Mouse (Mus musculus) thymus, adult 2 months (tissue): Measurements from ENCODE around the gene Gstt3. TPM values are rescaled to one million over a fixed set of nuclear protein-coding genes. Genes with fewer than 3 reads are reported as not detected.
A peak's percentile ranks its signal among the peaks of the same experiment; 100 is the strongest.

Source experiments
- DNase-seq: peaks from one replicate; pipeline ENCODE4 v3.0.0; 2021
- H3K27ac ChIP-seq: fragments of 200-500 bp; 2 replicates; pipeline ENCODE4 v1.5.1; 2012; ENCODE audit warnings: low read length, control low read depth; ENCODE audit not compliant: control insufficient read depth, insufficient read depth
- H3K27me3 ChIP-seq: fragments of 200-500 bp; 2 replicates; pipeline ENCODE4 v1.6.1; 2012; ENCODE audit warnings: mild to moderate bottlenecking, low read length, moderate library complexity, mixed read lengths; ENCODE audit not compliant: control insufficient read depth, insufficient read depth
- H3K36me3 ChIP-seq: fragments of 200-500 bp; 2 replicates; pipeline ENCODE4 v1.6.1; 2012; ENCODE audit warnings: mild to moderate bottlenecking, low read length, moderate library complexity; ENCODE audit not compliant: control insufficient read depth, insufficient read depth
- H3K4me1 ChIP-seq: fragments of 200-500 bp; replicated peaks from 2 replicates; pipeline ENCODE4 v1.6.1; 2012; ENCODE audit warnings: low read length; ENCODE audit not compliant: control insufficient read depth, insufficient read depth
- H3K4me3 ChIP-seq: fragments of 200-500 bp; 2 replicates; pipeline ENCODE4 v1.5.1; 2012; ENCODE audit warnings: mild to moderate bottlenecking, low read length, control low read depth, moderate library complexity; ENCODE audit not compliant: control insufficient read depth, insufficient read depth
- CTCF ChIP-seq: fragments of 200-500 bp; IDR thresholded peaks from 2 replicates; pipeline ENCODE4 v1.5.1; 2012; ENCODE audit warnings: mild to moderate bottlenecking, control low read depth, low read length, moderate library complexity, borderline replicate concordance; ENCODE audit not compliant: control insufficient read depth, poor library complexity, insufficient read depth; ENCODE audit errors: extremely low read depth
- POLR2A ChIP-seq: fragments of 200-500 bp; IDR thresholded peaks from 2 replicates; pipeline ENCODE4 v1.6.1; 2012; ENCODE audit warnings: mild to moderate bottlenecking, low read length, control low read depth, moderate library complexity; ENCODE audit not compliant: control insufficient read depth, poor library complexity, insufficient read depth; ENCODE audit errors: extremely low read depth
- WGBS: fragments of 180-500 bp; shearing (Covaris S2); methylation state at CpG from one replicate; pipeline ENCODE4 v1.1.7; 2018; 5-methylcytosine and 5-hydroxymethylcytosine counted together
- polyA plus RNA-seq: library from polyadenylated mRNA; depleted of rRNA; stranded (reverse); fragments of >200 nt; gene quantifications from 2 replicates; pipeline ENCODE4 v1.2.3, GENCODE M21; 2012; rRNA removed

The Gstt3 gene
- polyA plus RNA-seq, 1 experiment, result 8.6 TPM

DNA sequence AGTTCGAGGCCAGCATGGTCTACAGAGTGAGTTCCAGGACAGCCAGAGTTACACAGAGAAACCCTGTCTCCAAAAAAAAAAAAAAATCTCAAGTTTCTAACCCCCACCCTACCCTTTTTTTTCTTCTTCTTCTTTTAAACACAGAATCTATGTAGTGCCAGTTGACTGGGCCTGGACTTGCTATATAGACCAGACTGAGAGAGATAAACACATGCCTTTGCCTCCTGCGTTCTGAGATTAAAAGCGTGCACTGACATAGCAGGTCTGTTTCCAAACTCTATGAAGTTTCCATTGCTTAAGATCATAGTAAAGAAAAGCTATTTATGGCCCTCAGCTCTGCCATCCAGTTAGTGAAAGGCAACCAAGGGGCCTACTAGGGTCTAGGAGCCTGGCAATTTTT is 18.8 kb downstream of the Gstt3 start:
- Histone ChIP-seq H3K27me3 (no peaks in the 10 kb centered on the region), H3K4me3 (no peak overlapping the region), H3K27ac (no peak overlapping the region), H3K36me3 (peaks cover 3% of the 10 kb centered on the region; the same call in 1 of the 2 replicates), H3K4me1 (peaks cover 5% of the 10 kb centered on the region)
- TF ChIP-seq POLR2A (no peak), CTCF (no peak)
- no peak for DNase-seq
- 86% methylated on average over 3 of the region's 3 CpGs for WGBS

DNA sequence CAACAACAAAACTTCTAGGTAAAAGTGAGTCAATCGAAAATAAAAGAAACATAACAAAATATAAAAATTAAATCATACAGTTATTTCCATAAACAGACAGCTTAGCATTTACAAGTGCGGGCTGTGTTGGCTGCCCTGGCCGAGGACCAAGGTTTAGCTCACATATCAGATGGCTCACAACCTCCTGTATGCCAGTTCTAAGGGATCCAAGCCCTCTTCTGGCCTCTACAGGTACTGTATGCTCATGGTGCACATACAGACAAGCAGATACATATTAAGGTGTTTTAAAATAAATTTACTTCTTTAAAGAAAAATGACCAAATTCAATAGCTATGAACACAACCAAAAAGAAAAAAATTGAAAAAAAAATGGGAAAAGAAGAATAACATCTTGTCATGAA is 20.9 kb downstream of the Gstt3 start:
- H3K4me3 ChIP-seq, result no peak overlapping the region
- TF ChIP-seq POLR2A (no peak), CTCF (no peak)
- peaks cover 5% of the 10 kb centered on the region for H3K4me1 ChIP-seq
- no peak for DNase-seq
- peaks cover 3% of the 10 kb centered on the region for H3K36me3 ChIP-seq
- 98% methylated on average over 3 of the region's 3 CpGs for WGBS
- no peak overlapping the region for H3K27ac ChIP-seq
- no peaks in the 10 kb centered on the region for H3K27me3 ChIP-seq

- no peak for DNase-seq
- Histone ChIP-seq H3K4me3 (no peak overlapping the region), H3K36me3 (peaks cover 29% of the 10 kb centered on the region), H3K4me1 (no peaks in the 10 kb centered on the region), H3K27me3 (no peaks in the 10 kb centered on the region), H3K27ac (no peak overlapping the region)
- WGBS, result 92% methylated on average over 11 of the region's 11 CpGs
- TF ChIP-seq POLR2A (no peak), CTCF (no peak)
Measured at GRCm38 (mm10) chr10:75756719-75757118, 24.5 kb downstream of the Gstt3 start.

GRCm38 (mm10) chr10:75744017-75744416 is 37.2 kb downstream of the Gstt3 start:
- peaks cover 62% of the 10 kb centered on the region for H3K36me3 ChIP-seq
- H3K27me3 ChIP-seq, result no peaks in the 10 kb centered on the region
- H3K4me3 ChIP-seq, result no peak overlapping the region
- no peak for TF ChIP-seq CTCF
- no peak for TF ChIP-seq POLR2A
- H3K4me1 ChIP-seq, result no peaks in the 10 kb centered on the region
- DNase-seq, result peak; percentile 78
- WGBS, result 57% methylated on average over 3 of the region's 3 CpGs
- H3K27ac ChIP-seq, result no peak overlapping the region

DNA sequence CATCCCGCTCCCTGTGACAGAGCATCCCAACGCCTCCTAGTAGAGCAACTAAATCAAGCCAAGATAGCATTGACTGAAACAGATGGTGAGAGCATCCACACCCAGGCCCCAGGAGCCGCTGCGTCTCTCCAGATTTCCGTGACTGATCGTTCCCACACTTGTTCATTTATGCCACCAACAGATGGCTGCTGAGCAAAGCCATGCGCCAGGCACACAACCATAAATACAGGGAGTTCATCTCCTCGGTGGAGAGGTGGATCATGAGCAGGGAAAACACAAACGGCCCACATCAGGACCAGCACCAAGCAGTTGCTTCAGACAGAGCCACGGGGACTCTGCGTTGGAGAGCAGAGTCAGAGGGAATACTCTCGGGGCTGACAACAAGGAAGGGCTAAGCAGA is 37.8 kb downstream of the Gstt3 start:
- no peak for DNase-seq
- Histone ChIP-seq H3K27ac (no peak overlapping the region), H3K27me3 (no peaks in the 10 kb centered on the region), H3K4me1 (no peaks in the 10 kb centered on the region), H3K36me3 (peaks cover 64% of the 10 kb centered on the region), H3K4me3 (no peak overlapping the region)
- 97% methylated on average over 12 of the region's 12 CpGs for WGBS
- no peak for TF ChIP-seq POLR2A
- no peak for TF ChIP-seq CTCF

- H3K4me3 ChIP-seq, result no peak overlapping the region
- WGBS, result 95% methylated on average over 3 of the region's 3 CpGs
- H3K4me1 ChIP-seq, result no peaks in the 10 kb centered on the region
- peaks cover 57% of the 10 kb centered on the region for H3K36me3 ChIP-seq
- no peak overlapping the region for H3K27ac ChIP-seq
- no peak for DNase-seq
- TF ChIP-seq CTCF, result no peak
- no peak for TF ChIP-seq POLR2A
- H3K27me3 ChIP-seq, result no peaks in the 10 kb centered on the region
Measured at GRCm38 (mm10) chr10:75740866-75741265, 40.3 kb downstream of the Gstt3 start.

- no peak for TF ChIP-seq POLR2A
- TF ChIP-seq CTCF, result no peak
- peaks cover 30% of the 10 kb centered on the region for H3K36me3 ChIP-seq
- over 99% methylated on average over 7 of the region's 7 CpGs for WGBS
Measured at GRCm38 (mm10) chr10:75725449-75725848, 55.8 kb downstream of the Gstt3 start.

More at GRCm38 (mm10) chr10:75725449-75725848, 55.8 kb downstream of the Gstt3 start:
- DNase-seq, result no peak
- H3K27ac ChIP-seq, result no peak overlapping the region
- H3K4me3 ChIP-seq, result no peak overlapping the region
- H3K4me1 ChIP-seq, result no peaks in the 10 kb centered on the region
- H3K27me3 ChIP-seq, result no peaks in the 10 kb centered on the region

Other genes with a start within 250 kb of the Gstt3 start
- 1.8 and 2.2 TPM in 2 replicates for gene Lrrc75b, start 221.1 kb downstream of the Gstt3 start, polyA plus RNA-seq
- 5.6 and 6.9 TPM in 2 replicates for gene Ggt1, start 219.8 kb downstream of the Gstt3 start, polyA plus RNA-seq
- gene Ggt5, start 192.1 kb downstream of the Gstt3 start, polyA plus RNA-seq, result 49.5 and 73.6 TPM in 2 replicates
- 11.1 and 11.2 TPM in 2 replicates for gene Susd2, start 137.4 kb downstream of the Gstt3 start, polyA plus RNA-seq
- 82.3 and 89.2 TPM in 2 replicates for gene Cabin1, start 17.1 kb downstream of the Gstt3 start, polyA plus RNA-seq
- 66.8 and 77.3 TPM in 2 replicates for gene Ddt, start 8.0 kb downstream of the Gstt3 start, polyA plus RNA-seq
- gene Gm20441, start 460 bp downstream of the Gstt3 start, polyA plus RNA-seq, result not detected in 2 replicates
- 15.4 and 19.2 TPM in 2 replicates for gene Gstt1, start 17.2 kb upstream of the Gstt3 start, polyA plus RNA-seq
- gene Gstt4, start 41.1 kb upstream of the Gstt3 start, polyA plus RNA-seq, result 0.19 and 0.26 TPM in 2 replicates
- 174 and 216 TPM in 2 replicates for gene Gstt2, start 56.0 kb upstream of the Gstt3 start, polyA plus RNA-seq
- gene Mif, start 78.8 kb upstream of the Gstt3 start, polyA plus RNA-seq, result 1,833 and 2,007 TPM in 2 replicates
- 11.6 and 19.0 TPM in 2 replicates for gene Derl3, start 112.0 kb upstream of the Gstt3 start, polyA plus RNA-seq
- gene Smarcb1, start 140.2 kb upstream of the Gstt3 start, polyA plus RNA-seq, result 63.0 and 75.5 TPM in 2 replicates
- gene Chchd10, start 151.7 kb upstream of the Gstt3 start, polyA plus RNA-seq, result 172 and 198 TPM in 2 replicates
- 7.5 and 9.3 TPM in 2 replicates for gene Mmp11, start 155.1 kb upstream of the Gstt3 start, polyA plus RNA-seq
- 0.42 TPM in 1 of 2 replicates, not detected in the other for gene Gm867, start 159.3 kb upstream of the Gstt3 start, polyA plus RNA-seq
- 3.1 and 4.8 TPM in 2 replicates for gene Vpreb3, start 161.6 kb upstream of the Gstt3 start, polyA plus RNA-seq
- gene Gm5134, start 173.1 kb upstream of the Gstt3 start, polyA plus RNA-seq, result 4.0 and 4.3 TPM in 2 replicates